Comparison of ENCODE assay signal across 33 mouse cellular contexts in the genomic region with DNA sequence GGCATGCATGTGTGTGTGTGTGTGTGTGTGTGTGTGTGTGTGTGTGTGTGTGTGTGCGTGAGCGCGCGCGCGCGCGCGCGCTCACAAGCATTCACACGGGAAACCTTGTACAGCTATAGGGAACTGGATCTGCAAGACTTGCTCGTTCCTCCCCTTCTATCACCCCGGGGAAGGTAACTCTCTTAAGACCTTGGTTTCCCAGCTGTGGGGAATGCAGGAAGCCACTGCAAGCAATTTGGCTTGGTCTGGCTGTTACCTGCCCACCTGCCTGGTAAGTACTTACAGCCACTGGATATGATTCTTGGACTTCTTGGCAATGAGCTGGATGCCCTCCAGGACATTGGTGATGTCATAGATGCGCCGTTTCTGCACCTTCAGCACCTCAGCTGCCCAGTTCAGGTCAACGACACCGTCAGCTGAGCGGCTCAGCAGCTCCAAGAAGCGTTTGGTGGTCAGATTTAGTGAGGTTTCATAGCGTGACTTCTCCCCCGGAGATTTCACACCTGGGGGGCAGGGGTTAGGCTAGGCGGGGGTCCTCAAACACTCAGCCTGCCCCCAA. TPM values are rescaled to one million over a fixed set of nuclear protein-coding genes. Genes with fewer than 3 reads are reported as not detected.
DNase-seq lines count a peak whose midpoint lies in the region; ATAC-seq lines count a peak whose summit lies in the region.
"Had no signal": no experiment of that assay in that cellular context is flagged by ENCODE, and none has a peak within 500 bp of the region (broad histone marks: within the 10 kb centered on the region; RNA-seq: fewer than 3 reads in every experiment).

No protein-coding gene starts in this region.

- peak; percentile 43 for DNase-seq in embryonic facial prominence, embryonic 14.5 days (ENCODE audit: low spot score)
- no peak for DNase-seq in embryonic facial prominence, embryonic 10.5 days (ENCODE audit: low spot score)
- no peak for DNase-seq in limb, embryonic 10.5 days (ENCODE audit: low spot score)
- DNase-seq in kidney, adult 8-10 months = peak; percentile 78 to 83
- DNase-seq in kidney, postnatal 25 days = peak; percentile 75 to 88
- DNase-seq in thymus, postnatal 10 days (ENCODE audit: low spot score in 2 of 2) = no peak
- DNase-seq: adrenal gland, postnatal 36 days; cerebellum, adult 18-20 months; gastrocnemius, postnatal 25 days; heart, adult 18-20 months; heart, postnatal 4 days; lung, embryonic 14.5 days; lung, postnatal 14 days; right cerebral cortex, adult 18-20 months; right cerebral cortex, postnatal 4 days; thymus, adult 18-20 months; thymus, postnatal 36 days had no signal

- H3K27ac ChIP-seq in embryonic facial prominence, embryonic 14.5 days (replicated peaks; ENCODE audit: low read depth, low read length) = no peak overlapping the region
- H3K27ac ChIP-seq in embryonic facial prominence, embryonic 10.5 days (replicated peaks) = no peak overlapping the region
- H3K27ac ChIP-seq in limb, embryonic 12.5 days = peak overlapping the region; percentile 23; the same call in 1 of the 2 replicates
- no peak overlapping the region for H3K27ac ChIP-seq in limb, embryonic 10.5 days
- H3K27ac ChIP-seq: embryonic facial prominence, embryonic 12.5 days; forebrain, embryonic 12.5 days; hindbrain, embryonic 14.5 days; layer of hippocampus, adult 2 months; left cerebral cortex, adult 2 months; liver, embryonic 15.5 days; neural tube, embryonic 12.5 days; stomach, postnatal 0 days had no signal

- H3K36me3 ChIP-seq in embryonic facial prominence, embryonic 14.5 days (ENCODE audit: control insufficient read depth, insufficient read depth, low read length) = peaks cover 40% of the 10 kb centered on the region
- peaks cover 61% of the 10 kb centered on the region for H3K36me3 ChIP-seq in embryonic facial prominence, embryonic 10.5 days (replicated peaks)
- H3K36me3 ChIP-seq in limb, embryonic 12.5 days = peaks cover 50% of the 10 kb centered on the region
- H3K36me3 ChIP-seq in limb, embryonic 10.5 days = peaks cover 63% of the 10 kb centered on the region

- H3K4me3 ChIP-seq in embryonic facial prominence, embryonic 14.5 days (ENCODE audit: low read depth, low read length) = no peak overlapping the region
- no peak overlapping the region for H3K4me3 ChIP-seq in embryonic facial prominence, embryonic 10.5 days
- H3K4me3 ChIP-seq in limb, embryonic 12.5 days (replicated peaks) = no peak overlapping the region
- no peak overlapping the region for H3K4me3 ChIP-seq in limb, embryonic 10.5 days
- H3K4me3 ChIP-seq: embryonic facial prominence, embryonic 12.5 days; forebrain, embryonic 12.5 days; layer of hippocampus, adult 2 months; left cerebral cortex, adult 2 months; liver, embryonic 15.5 days; myocyte; neural tube, embryonic 12.5 days had no signal

- 83% methylated on average over 15 of the region's 22 CpGs for WGBS in embryonic facial prominence, embryonic 14.5 days
- 93% methylated on average over 22 of the region's 22 CpGs for WGBS in embryonic facial prominence, embryonic 10.5 days
- 85% methylated on average over 21 of the region's 22 CpGs for WGBS in limb, embryonic 12.5 days
- 90% methylated on average over 22 of the region's 22 CpGs for WGBS in limb, embryonic 10.5 days

- ATAC-seq in embryonic facial prominence, embryonic 14.5 days (ENCODE audit: low read depth) = no peak
- no peak for ATAC-seq in limb, embryonic 12.5 days (ENCODE audit: insufficient number of reproducible peaks, insufficient read depth, low FRiP score, low TSS enrichment, low read depth)
- no peak for ATAC-seq in monocyte, adult 5-6 weeks (replicated peaks; ENCODE audit: insufficient number of reproducible peaks, low FRiP score, low TSS enrichment, poor library complexity, severe bottlenecking)
- ATAC-seq: intestine, postnatal 0 days; midbrain, embryonic 16.5 days had no signal

- no peak overlapping the region for H3K9ac ChIP-seq in embryonic facial prominence, embryonic 14.5 days (ENCODE audit: low read depth, low read length)
- no peak overlapping the region for H3K9ac ChIP-seq in limb, embryonic 12.5 days (replicated peaks)
- H3K9ac ChIP-seq: embryonic facial prominence, embryonic 12.5 days; forebrain, embryonic 12.5 days; hindbrain, embryonic 14.5 days; liver, embryonic 15.5 days; lung, embryonic 14.5 days; neural tube, embryonic 12.5 days had no signal

- no peaks in the 10 kb centered on the region for H3K9me3 ChIP-seq in embryonic facial prominence, embryonic 14.5 days (ENCODE audit: control insufficient read depth, low read length)
- H3K9me3 ChIP-seq in embryonic facial prominence, embryonic 10.5 days = no peaks in the 10 kb centered on the region
- H3K9me3 ChIP-seq in limb, embryonic 12.5 days = no peaks in the 10 kb centered on the region
- no peaks in the 10 kb centered on the region for H3K9me3 ChIP-seq in limb, embryonic 10.5 days (replicated peaks)
- H3K9me3 ChIP-seq: embryonic facial prominence, embryonic 12.5 days; forebrain, embryonic 12.5 days; liver, embryonic 15.5 days; neural tube, embryonic 12.5 days had no signal

- no peak overlapping the region for H3K4me2 ChIP-seq in embryonic facial prominence, embryonic 14.5 days (ENCODE audit: low read depth, low read length)
- H3K4me2 ChIP-seq in limb, embryonic 12.5 days = no peak overlapping the region
- H3K4me2 ChIP-seq: embryonic facial prominence, embryonic 12.5 days; forebrain, embryonic 12.5 days; heart, embryonic 11.5 days; hindbrain, embryonic 14.5 days; liver, embryonic 15.5 days; lung, embryonic 14.5 days; neural tube, embryonic 12.5 days had no signal

- no peaks in the 10 kb centered on the region for H3K27me3 ChIP-seq in embryonic facial prominence, embryonic 14.5 days (replicated peaks; ENCODE audit: control insufficient read depth, insufficient read depth, low read length)
- H3K27me3 ChIP-seq in embryonic facial prominence, embryonic 10.5 days (replicated peaks; ENCODE audit: low read depth, poor library complexity, severe bottlenecking) = no peaks in the 10 kb centered on the region
- no peaks in the 10 kb centered on the region for H3K27me3 ChIP-seq in limb, embryonic 12.5 days
- no peaks in the 10 kb centered on the region; the same call in 1 of the 2 replicates for H3K27me3 ChIP-seq in limb, embryonic 10.5 days (ENCODE audit: low read depth, poor library complexity, severe bottlenecking)
- H3K27me3 ChIP-seq: embryonic facial prominence, embryonic 12.5 days; forebrain, embryonic 12.5 days; liver, embryonic 15.5 days; neural tube, embryonic 12.5 days had no signal

- peaks cover 21% of the 10 kb centered on the region for H3K4me1 ChIP-seq in embryonic facial prominence, embryonic 14.5 days (ENCODE audit: control insufficient read depth, insufficient read depth, low read length)
- H3K4me1 ChIP-seq in embryonic facial prominence, embryonic 10.5 days = peaks cover 48% of the 10 kb centered on the region
- peaks cover 53% of the 10 kb centered on the region for H3K4me1 ChIP-seq in limb, embryonic 12.5 days (replicated peaks)
- peaks cover 35% of the 10 kb centered on the region for H3K4me1 ChIP-seq in limb, embryonic 10.5 days

RNA-seq across cellular contexts. Expression of a gene that starts 5.0 kb away (rescaled TPM):
- polyA plus RNA-seq in embryonic facial prominence, embryonic 14.5 days (2014; fragmentation: Nextera tagmentation; extraction: Ambion mirVana) = 2.4 and 3.9 TPM in 2 replicates
- 3.2 and 3.6 TPM in 2 replicates for polyA plus RNA-seq in embryonic facial prominence, embryonic 10.5 days (2016; fragmentation: Nextera tagmentation; extraction: Ambion mirVana)
- polyA plus RNA-seq in limb, embryonic 12.5 days (2016; fragmentation: Nextera tagmentation; extraction: Ambion mirVana) = 4.4 and 4.7 TPM in 2 replicates
- 2.0 and 2.1 TPM in 2 replicates for polyA plus RNA-seq in limb, embryonic 10.5 days (2016; fragmentation: Nextera tagmentation; extraction: Ambion mirVana)
- total RNA-seq in monocyte, adult 5-6 weeks (2017) = 0.68 TPM in 1 of 3 replicates, not detected in the others

RNA-seq across cellular contexts. Expression of a gene that starts 6.0 kb away (rescaled TPM):
- polyA plus RNA-seq in embryonic facial prominence, embryonic 14.5 days (2014; fragmentation: Nextera tagmentation; extraction: Ambion mirVana) = 8.8 and 10.5 TPM in 2 replicates
- 25.2 and 26.0 TPM in 2 replicates for polyA plus RNA-seq in embryonic facial prominence, embryonic 10.5 days (2016; fragmentation: Nextera tagmentation; extraction: Ambion mirVana)
- 25.5 and 28.8 TPM in 2 replicates for polyA plus RNA-seq in limb, embryonic 12.5 days (2016; fragmentation: Nextera tagmentation; extraction: Ambion mirVana)
- 25.4 and 27.3 TPM in 2 replicates for polyA plus RNA-seq in limb, embryonic 10.5 days (2016; fragmentation: Nextera tagmentation; extraction: Ambion mirVana)
- 0.64 to 3.1 TPM (median 1.8 TPM) in 3 replicates for total RNA-seq in monocyte, adult 5-6 weeks (2017)

RNA-seq across cellular contexts. Expression of a gene that starts 12.1 kb away (rescaled TPM):
- polyA plus RNA-seq in embryonic facial prominence, embryonic 14.5 days (2014; fragmentation: Nextera tagmentation; extraction: Ambion mirVana) = not detected in 2 replicates
- polyA plus RNA-seq in embryonic facial prominence, embryonic 10.5 days (2016; fragmentation: Nextera tagmentation; extraction: Ambion mirVana) = 0.19 and 0.33 TPM in 2 replicates
- polyA plus RNA-seq in limb, embryonic 12.5 days (2016; fragmentation: Nextera tagmentation; extraction: Ambion mirVana) = 0.18 and 0.55 TPM in 2 replicates
- 0.16 and 0.28 TPM in 2 replicates for polyA plus RNA-seq in limb, embryonic 10.5 days (2016; fragmentation: Nextera tagmentation; extraction: Ambion mirVana)
- total RNA-seq in monocyte, adult 5-6 weeks (2017) = not detected in 3 replicates
- total RNA-seq: adrenal gland, postnatal 36 days; gastrocnemius, postnatal 25 days; heart, adult 18-20 months; layer of hippocampus, adult 2 months; layer of hippocampus, postnatal 14 days; left cerebral cortex, adult 2 months; left cerebral cortex, postnatal 25 days had no signal
- polyA plus RNA-seq: heart, embryonic 11.5 days; intestine, postnatal 0 days; stomach, postnatal 0 days had no signal

RNA-seq across cellular contexts. Expression of a gene that starts 16.8 kb away (rescaled TPM):
- polyA plus RNA-seq in embryonic facial prominence, embryonic 14.5 days (2014; fragmentation: Nextera tagmentation; extraction: Ambion mirVana) = 0.63 and 0.78 TPM in 2 replicates
- polyA plus RNA-seq in embryonic facial prominence, embryonic 10.5 days (2016; fragmentation: Nextera tagmentation; extraction: Ambion mirVana) = 1.3 and 2.9 TPM in 2 replicates
- polyA plus RNA-seq in limb, embryonic 12.5 days (2016; fragmentation: Nextera tagmentation; extraction: Ambion mirVana) = 1.1 and 1.3 TPM in 2 replicates
- polyA plus RNA-seq in limb, embryonic 10.5 days (2016; fragmentation: Nextera tagmentation; extraction: Ambion mirVana) = 1.1 and 1.6 TPM in 2 replicates
- 0.78 TPM in 1 of 3 replicates, not detected in the others for total RNA-seq in monocyte, adult 5-6 weeks (2017)
- total RNA-seq: gastrocnemius, postnatal 25 days; heart, adult 18-20 months had no signal

RNA-seq across cellular contexts. Expression of a gene that starts 39.8 kb away (rescaled TPM):
- polyA plus RNA-seq in embryonic facial prominence, embryonic 14.5 days (2014; fragmentation: Nextera tagmentation; extraction: Ambion mirVana) = 24.1 and 26.9 TPM in 2 replicates
- 11.6 and 13.8 TPM in 2 replicates for polyA plus RNA-seq in embryonic facial prominence, embryonic 10.5 days (2016; fragmentation: Nextera tagmentation; extraction: Ambion mirVana)
- polyA plus RNA-seq in limb, embryonic 12.5 days (2016; fragmentation: Nextera tagmentation; extraction: Ambion mirVana) = 14.8 and 16.0 TPM in 2 replicates
- polyA plus RNA-seq in limb, embryonic 10.5 days (2016; fragmentation: Nextera tagmentation; extraction: Ambion mirVana) = 11.4 and 14.5 TPM in 2 replicates
- total RNA-seq in monocyte, adult 5-6 weeks (2017) = 7.3 to 10.6 TPM (median 9.6 TPM) in 3 replicates

Comparison
In these comparisons a context has a peak if more than half of its experiments do, and no peak if none do; other contexts are left out.
1. DNase-seq: peak in embryonic facial prominence, embryonic 14.5 days (single experiment), kidney, adult 8-10 months (2 of 2) and kidney, postnatal 25 days (2 of 2); none in embryonic facial prominence, embryonic 10.5 days (single experiment), limb, embryonic 10.5 days (single experiment) and thymus, postnatal 10 days (0 of 2).